Mouse (Mus musculus) hindbrain, embryonic 16.5 days (tissue): ENCODE data around the gene Krt33b. TPM values are rescaled to one million over a fixed set of nuclear protein-coding genes. Genes with fewer than 3 reads are reported as not detected.

ENCODE experiments used
- ATAC-seq: fragments of 200-750 bp; cut with Nextera tagmentation; 2 replicates; pipeline ENCODE4 v1.8.0; 2017; ENCODE audit warnings: moderate TSS enrichment, moderate library complexity
- H3K27ac ChIP-seq: fragments of 300-500 bp; sonication (generic); 2 replicates; pipeline ENCODE4 v1.5.1; 2014; ENCODE audit warnings: low read depth, mild to moderate bottlenecking, control low read depth, low read length, moderate library complexity
- H3K27me3 ChIP-seq: fragments of 300-500 bp; sonication (generic); replicated peaks from 2 replicates; pipeline ENCODE4 v1.6.1; 2014; ENCODE audit warnings: low read length; ENCODE audit not compliant: control insufficient read depth, insufficient read depth
- H3K36me3 ChIP-seq: fragments of 300-500 bp; sonication (generic); 2 replicates; pipeline ENCODE4 v1.6.1; 2014; ENCODE audit warnings: mild to moderate bottlenecking, low read length, moderate library complexity, mixed read lengths; ENCODE audit not compliant: control insufficient read depth, insufficient read depth
- H3K4me1 ChIP-seq: fragments of 300-500 bp; sonication (generic); 2 replicates; pipeline ENCODE4 v1.6.1; 2014; ENCODE audit warnings: low read depth, low read length; ENCODE audit not compliant: control insufficient read depth, insufficient read depth
- H3K4me2 ChIP-seq: fragments of 300-500 bp; sonication (generic); 2 replicates; pipeline ENCODE4 v1.6.1; 2014; ENCODE audit warnings: mild to moderate bottlenecking, low read length, control low read depth, moderate library complexity
- H3K4me3 ChIP-seq: fragments of 300-500 bp; sonication (generic); 2 replicates; pipeline ENCODE4 v1.5.1; 2014; ENCODE audit warnings: mild to moderate bottlenecking, low read length, control low read depth, moderate library complexity
- H3K9ac ChIP-seq: fragments of 300-500 bp; sonication (generic); 2 replicates; pipeline ENCODE4 v1.6.1; 2014; ENCODE audit warnings: low read depth, mild to moderate bottlenecking, control low read depth, low read length, moderate library complexity
- H3K9me3 ChIP-seq: fragments of 300-500 bp; sonication (generic); 2 replicates; pipeline ENCODE4 v1.6.1; 2014; ENCODE audit warnings: mild to moderate bottlenecking, low read length, moderate library complexity; ENCODE audit not compliant: control insufficient read depth
- WGBS: fragments of 180-500 bp; shearing (Covaris S2); extraction: QIAGEN DNeasy Blood & Tissue Kit; methylation state at CpG from one replicate; pipeline ENCODE4 v1.1.7; 2014; 5-methylcytosine and 5-hydroxymethylcytosine counted together
- polyA plus RNA-seq: library from polyadenylated mRNA; unstranded; fragments of >200 nt; fragmentation: Nextera tagmentation; extraction: Ambion mirVana; gene quantifications from 2 replicates; pipeline ENCODE4 v1.2.1, GENCODE M21; 2015

Krt33b gene
- 0.12 and 0.13 TPM in 2 replicates for polyA plus RNA-seq

DNA sequence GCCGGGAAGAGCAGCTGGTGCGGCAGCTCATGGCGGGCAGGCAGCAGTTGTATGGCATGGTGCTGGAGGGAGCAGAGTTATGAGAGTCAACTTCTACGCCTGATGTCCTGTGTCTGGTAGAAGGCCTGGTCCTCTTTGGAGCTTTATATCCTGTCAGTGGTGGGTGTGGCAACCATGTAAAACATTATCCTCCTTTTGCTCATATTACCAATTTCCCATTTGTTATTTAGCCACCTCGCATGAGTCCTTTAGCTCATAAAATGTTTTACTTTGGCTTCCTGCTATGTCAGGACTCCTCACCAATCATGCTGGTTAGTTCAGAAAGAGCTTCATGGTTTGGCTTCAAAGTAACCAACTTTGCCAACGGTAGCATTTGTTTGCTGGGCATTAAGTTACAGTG, at the start of gene Krt33b:
TSS of gene Krt33b (minus strand) at position 101 of the 400 bp plus-strand sequence.
- Histone ChIP-seq H3K9ac (no peak within 1 kb of the TSS), H3K27ac (no peak within 1 kb of the TSS), H3K4me3 (no peak within 1 kb of the TSS), H3K4me2 (no peak within 1 kb of the TSS), H3K4me1 (no peaks in the 10 kb centered on the region), H3K9me3 (no peaks in the 10 kb centered on the region), H3K36me3 (no peaks in the 10 kb centered on the region), H3K27me3 (no peaks in the 10 kb centered on the region)
- ATAC-seq: no peak
- 89% methylated on average over 6 of the region's 6 CpGs for WGBS

DNA sequence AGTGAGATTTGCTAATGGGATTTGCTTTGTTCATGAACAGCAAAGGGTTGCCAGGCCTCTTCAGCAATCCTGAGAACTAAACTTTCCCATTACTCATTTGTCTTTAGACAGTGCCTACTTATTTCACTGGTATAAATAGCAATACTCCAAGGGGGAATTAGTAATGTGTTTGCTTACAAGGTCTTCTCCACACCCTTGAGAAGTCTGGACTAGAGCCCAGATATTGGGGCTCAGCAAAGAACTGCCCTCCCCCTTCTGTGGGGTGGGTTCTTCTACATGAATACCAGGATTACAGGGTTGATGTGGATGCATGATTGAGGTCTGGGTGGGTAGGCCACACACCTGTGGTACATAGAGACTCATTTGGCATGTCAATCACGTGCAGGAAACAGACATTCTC, 44.2 kb upstream of the Krt33b start:
- no peak for ATAC-seq
- WGBS: 56% methylated on average over 1 of the region's 1 CpGs
- no peak overlapping the region for H3K9ac ChIP-seq

GRCm38 (mm10) chr11:100067293-100068036, 37.8 kb upstream of the Krt33b start:
- no peak overlapping the region for H3K27ac ChIP-seq
- no peak for ATAC-seq
- H3K36me3 ChIP-seq: no peaks in the 10 kb centered on the region
- H3K4me3 ChIP-seq: no peak overlapping the region
- no peak overlapping the region for H3K4me2 ChIP-seq
- H3K9ac ChIP-seq: no peak overlapping the region
- H3K9me3 ChIP-seq: no peaks in the 10 kb centered on the region
- 80% methylated on average over 17 of the region's 17 CpGs for WGBS
- no peaks in the 10 kb centered on the region for H3K27me3 ChIP-seq
- no peaks in the 10 kb centered on the region for H3K4me1 ChIP-seq

More for the DNA sequence above, 44.2 kb upstream of the Krt33b start:
- Histone ChIP-seq H3K36me3 (no peaks in the 10 kb centered on the region), H3K27ac (no peak overlapping the region), H3K4me3 (no peak overlapping the region), H3K9me3 (no peaks in the 10 kb centered on the region), H3K4me2 (no peak overlapping the region), H3K4me1 (no peaks in the 10 kb centered on the region), H3K27me3 (no peaks in the 10 kb centered on the region)

DNA sequence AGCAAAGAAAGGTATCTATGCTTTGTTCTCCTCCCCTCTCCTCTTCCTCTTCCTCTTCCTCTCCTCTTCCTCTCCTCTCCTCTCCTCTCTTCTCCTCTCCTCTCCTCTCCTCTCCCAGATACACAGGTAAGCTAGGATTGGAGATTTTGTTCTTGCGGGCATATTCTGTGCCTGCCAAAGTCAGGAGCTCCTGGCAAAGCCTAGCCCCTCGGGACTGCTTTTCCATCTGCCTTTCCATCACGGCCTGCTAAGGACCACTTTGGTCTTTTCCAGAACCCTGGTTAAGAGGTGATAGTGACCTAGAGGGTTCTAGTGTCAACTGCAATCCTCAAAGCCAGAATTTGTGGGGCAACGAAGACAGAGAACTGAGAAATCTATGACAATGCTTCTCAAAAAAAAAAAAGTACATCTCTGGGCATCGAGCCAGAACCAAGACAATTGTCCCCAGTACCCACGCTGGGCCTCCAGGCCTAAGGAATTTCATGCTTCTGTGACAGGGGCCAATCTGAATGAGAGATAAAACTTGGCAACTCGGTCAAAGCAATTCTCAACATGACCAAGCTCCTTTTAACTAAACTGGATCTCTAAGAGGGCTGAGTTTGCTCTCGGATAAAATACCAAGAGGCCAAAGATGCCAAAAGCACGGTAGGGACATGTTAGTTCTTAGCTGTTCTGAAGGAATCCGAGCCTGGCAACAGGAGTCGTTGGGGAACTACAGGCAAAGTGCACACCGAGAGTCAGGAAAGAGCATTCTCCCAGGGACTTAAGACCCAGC, 36.8 kb upstream of the Krt33b start:
- WGBS: 53% methylated on average over 12 of the region's 12 CpGs
- no peak for ATAC-seq
- no peaks in the 10 kb centered on the region for H3K4me1 ChIP-seq
- H3K36me3 ChIP-seq: no peaks in the 10 kb centered on the region
- H3K4me3 ChIP-seq: no peak overlapping the region
- no peak overlapping the region for H3K4me2 ChIP-seq
- no peak overlapping the region for H3K9ac ChIP-seq
- H3K9me3 ChIP-seq: no peaks in the 10 kb centered on the region
- no peak overlapping the region for H3K27ac ChIP-seq
- no peaks in the 10 kb centered on the region for H3K27me3 ChIP-seq

- no peak overlapping the region for H3K4me3 ChIP-seq
- no peak overlapping the region for H3K27ac ChIP-seq
- no peaks in the 10 kb centered on the region for H3K27me3 ChIP-seq
- H3K9me3 ChIP-seq: no peaks in the 10 kb centered on the region
- H3K4me1 ChIP-seq: no peaks in the 10 kb centered on the region
- H3K4me2 ChIP-seq: no peak overlapping the region
- H3K36me3 ChIP-seq: no peaks in the 10 kb centered on the region
- WGBS: 69% methylated on average over 8 of the region's 8 CpGs
- ATAC-seq: no peak
- H3K9ac ChIP-seq: no peak overlapping the region
Observed at GRCm38 (mm10) chr11:100058875-100059274, 29.2 kb upstream of the Krt33b start.

DNA sequence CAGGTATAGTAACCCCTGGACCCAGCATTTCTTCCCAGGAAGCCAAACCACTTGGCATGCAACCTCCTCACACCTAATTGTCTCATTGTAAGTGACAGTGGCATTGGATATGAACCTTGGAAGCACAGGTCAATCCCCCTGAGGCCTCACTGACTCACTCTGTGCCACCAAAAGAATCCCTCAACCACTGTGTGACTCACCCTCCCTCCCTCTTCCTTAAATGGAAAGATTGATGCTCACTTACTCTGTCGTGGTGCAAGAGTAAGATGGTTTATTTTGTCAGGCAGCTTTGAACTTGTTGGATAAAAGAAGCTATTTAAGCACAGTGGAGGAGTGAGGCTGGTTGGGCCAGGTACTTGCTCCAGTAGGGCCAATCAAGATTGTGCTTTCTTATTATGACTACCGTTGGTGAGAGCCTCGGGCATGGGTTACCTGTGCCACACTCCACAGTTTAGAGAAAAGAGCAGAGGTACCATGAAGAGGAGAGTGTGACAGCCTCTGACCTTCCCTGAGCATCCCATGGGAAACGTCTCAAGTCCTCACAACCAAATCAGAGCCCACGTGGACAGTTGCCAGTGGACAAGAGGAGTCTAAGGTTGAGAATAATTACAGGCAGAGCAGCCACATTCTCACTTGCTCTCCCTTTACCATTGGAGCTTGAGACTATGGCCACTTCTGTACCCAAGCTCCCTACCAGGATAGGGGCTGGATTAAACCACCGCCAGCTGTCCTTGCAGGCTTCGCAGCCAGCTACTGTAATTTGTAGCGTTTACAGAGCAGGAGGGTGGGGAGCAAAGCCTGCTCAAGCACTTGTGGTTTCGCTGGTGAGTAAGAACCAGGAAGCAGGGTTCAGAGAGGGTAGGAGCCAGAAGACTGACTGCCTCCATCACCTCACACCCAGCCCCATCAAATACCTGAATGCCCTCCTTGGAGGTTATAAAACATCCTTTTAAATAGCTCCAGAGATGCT, 26.3 kb upstream of the Krt33b start:
- Histone ChIP-seq H3K4me3 (no peak overlapping the region), H3K36me3 (no peaks in the 10 kb centered on the region), H3K27ac (no peak overlapping the region), H3K4me1 (no peaks in the 10 kb centered on the region), H3K9ac (no peak overlapping the region), H3K4me2 (no peak overlapping the region), H3K27me3 (no peaks in the 10 kb centered on the region), H3K9me3 (no peaks in the 10 kb centered on the region)
- ATAC-seq: no peak
- 79% methylated on average over 9 of the region's 9 CpGs for WGBS

GRCm38 (mm10) chr11:100050451-100050850, 20.8 kb upstream of the Krt33b start, which contains the start of gene Krt31:
Krt31 (minus strand) TSS chr11:100050551.
- Histone ChIP-seq H3K4me3 (no peak within 1 kb of the TSS), H3K27ac (no peak within 1 kb of the TSS), H3K27me3 (no peaks in the 10 kb centered on the region), H3K9ac (no peak within 1 kb of the TSS), H3K36me3 (no peaks in the 10 kb centered on the region), H3K4me1 (no peaks in the 10 kb centered on the region), H3K4me2 (no peak within 1 kb of the TSS), H3K9me3 (no peaks in the 10 kb centered on the region)
- 83% methylated on average over 3 of the region's 3 CpGs for WGBS
- no peak for ATAC-seq

- H3K9ac ChIP-seq: no peak overlapping the region
- H3K4me1 ChIP-seq: no peaks in the 10 kb centered on the region
- H3K27me3 ChIP-seq: no peaks in the 10 kb centered on the region
- ATAC-seq: no peak
- H3K27ac ChIP-seq: no peak overlapping the region
- H3K4me3 ChIP-seq: no peak overlapping the region
- 87% methylated on average over 2 of the region's 2 CpGs for WGBS
- no peaks in the 10 kb centered on the region for H3K9me3 ChIP-seq
- H3K36me3 ChIP-seq: no peaks in the 10 kb centered on the region
- H3K4me2 ChIP-seq: no peak overlapping the region
Observed at GRCm38 (mm10) chr11:100047193-100047592, 17.5 kb upstream of the Krt33b start.
